Mouse (Mus musculus) midbrain, postnatal 0 days (tissue): ENCODE measurements at regions not wholly inside any gene's neighbourhood (a gene's known extent, or its start where the extent isn't known, plus 50 kb on each side); places are given as distances from the start of the nearest gene placed in this dataset.

Experiments used
- ATAC-seq: fragments of 200-750 bp; cut with Nextera tagmentation; 2 replicates; pipeline ENCODE4 v1.8.0; 2017; ENCODE audit warnings: moderate number of reproducible peaks, mild to moderate bottlenecking, moderate TSS enrichment, moderate library complexity; ENCODE audit not compliant: low FRiP score
- DNase-seq: peaks from one replicate; pipeline ENCODE4 v3.0.0-alpha.2; 2015; ENCODE audit warnings: low spot score
- H3K27ac ChIP-seq: fragments of 300-500 bp; sonication (generic); 2 replicates; pipeline ENCODE4 v1.5.1; 2014; ENCODE audit warnings: low read depth, mild to moderate bottlenecking, low read length, mixed read lengths
- H3K27me3 ChIP-seq: fragments of 300-500 bp; sonication (generic); 2 replicates; pipeline ENCODE4 v1.6.1; 2014; ENCODE audit warnings: low read length, control low read depth, mixed read lengths; ENCODE audit not compliant: insufficient read depth
- H3K36me3 ChIP-seq: fragments of 300-500 bp; sonication (generic); 2 replicates; pipeline ENCODE4 v1.6.1; 2014; ENCODE audit warnings: low read length, control low read depth, mixed read lengths; ENCODE audit not compliant: insufficient read depth
- H3K4me1 ChIP-seq: fragments of 300-500 bp; sonication (generic); 2 replicates; pipeline ENCODE4 v1.6.1; 2014; ENCODE audit warnings: mild to moderate bottlenecking, control low read depth, antibody characterized with exemption, low read length, mixed read lengths; ENCODE audit not compliant: insufficient read depth
- H3K4me2 ChIP-seq: fragments of 300-500 bp; sonication (generic); 2 replicates; pipeline ENCODE4 v1.6.1; 2014; ENCODE audit warnings: low read depth, mild to moderate bottlenecking, low read length, mixed read lengths; ENCODE audit not compliant: poor library complexity, severe bottlenecking
- H3K4me3 ChIP-seq: fragments of 300-500 bp; sonication (generic); 2 replicates; pipeline ENCODE4 v1.5.1; 2014; ENCODE audit warnings: low read depth, mild to moderate bottlenecking, low read length, moderate library complexity
- H3K9ac ChIP-seq: fragments of 300-500 bp; sonication (generic); replicated peaks from 2 replicates; pipeline ENCODE4 v1.6.1; 2014; ENCODE audit warnings: mild to moderate bottlenecking, low read length, moderate library complexity, mixed read lengths; ENCODE audit not compliant: poor library complexity, severe bottlenecking
- H3K9me3 ChIP-seq: fragments of 300-500 bp; sonication (generic); 2 replicates; pipeline ENCODE4 v1.6.1; 2016; ENCODE audit warnings: low read length, control low read depth
- CTCF ChIP-seq: IDR thresholded peaks from 2 replicates; pipeline ENCODE4 v1.5.1; 2016; ENCODE audit warnings: antibody characterized with exemption, mild to moderate bottlenecking
- WGBS: fragments of 180-500 bp; shearing (Covaris S2); extraction: QIAGEN DNeasy Blood & Tissue Kit; methylation state at CpG from one replicate; pipeline ENCODE4 v1.1.7; 2014; 5-methylcytosine and 5-hydroxymethylcytosine counted together

- no peaks in the 10 kb centered on the region for H3K27me3 ChIP-seq
- H3K4me2 ChIP-seq: no peak overlapping the region
- no peak overlapping the region for H3K9ac ChIP-seq
- 81% methylated on average over 6 of the region's 6 CpGs for WGBS
- H3K27ac ChIP-seq: no peak overlapping the region
- no peak for TF ChIP-seq CTCF
- no peaks in the 10 kb centered on the region for H3K36me3 ChIP-seq
- H3K4me3 ChIP-seq: no peak overlapping the region
- no peaks in the 10 kb centered on the region for H3K4me1 ChIP-seq
- no peak for ATAC-seq
- H3K9me3 ChIP-seq: no peaks in the 10 kb centered on the region
- DNase-seq: no peak
These were observed 211.5 kb downstream of the Hao1 start for GRCm38 (mm10) chr2:134342515-134343140.

- no peak overlapping the region for H3K9ac ChIP-seq
- no peaks in the 10 kb centered on the region for H3K36me3 ChIP-seq
- DNase-seq (no peak), ATAC-seq (no peak)
- no peak overlapping the region for H3K4me3 ChIP-seq
- H3K9me3 ChIP-seq: no peaks in the 10 kb centered on the region
- no peak overlapping the region for H3K4me2 ChIP-seq
- no peaks in the 10 kb centered on the region for H3K27me3 ChIP-seq
- no peaks in the 10 kb centered on the region for H3K4me1 ChIP-seq
- WGBS: 80% methylated on average over 3 of the region's 3 CpGs
- TF ChIP-seq CTCF: no peak
- H3K27ac ChIP-seq: no peak overlapping the region
These were observed 246.1 kb downstream of the Hao1 start for GRCm38 (mm10) chr2:134308092-134308491.

GRCm38 (mm10) chr2:134290126-134290691 lies 264.0 kb downstream of the Hao1 start:
- H3K9ac ChIP-seq: no peak overlapping the region
- no peaks in the 10 kb centered on the region for H3K4me1 ChIP-seq
- ATAC-seq (no peak), DNase-seq (no peak)
- TF ChIP-seq CTCF: no peak
- H3K27ac ChIP-seq: no peak overlapping the region
- no peaks in the 10 kb centered on the region for H3K27me3 ChIP-seq
- H3K4me3 ChIP-seq: no peak overlapping the region
- no peaks in the 10 kb centered on the region for H3K36me3 ChIP-seq
- no peaks in the 10 kb centered on the region for H3K9me3 ChIP-seq
- WGBS: 87% methylated on average over 2 of the region's 2 CpGs
- no peak overlapping the region for H3K4me2 ChIP-seq

DNA sequence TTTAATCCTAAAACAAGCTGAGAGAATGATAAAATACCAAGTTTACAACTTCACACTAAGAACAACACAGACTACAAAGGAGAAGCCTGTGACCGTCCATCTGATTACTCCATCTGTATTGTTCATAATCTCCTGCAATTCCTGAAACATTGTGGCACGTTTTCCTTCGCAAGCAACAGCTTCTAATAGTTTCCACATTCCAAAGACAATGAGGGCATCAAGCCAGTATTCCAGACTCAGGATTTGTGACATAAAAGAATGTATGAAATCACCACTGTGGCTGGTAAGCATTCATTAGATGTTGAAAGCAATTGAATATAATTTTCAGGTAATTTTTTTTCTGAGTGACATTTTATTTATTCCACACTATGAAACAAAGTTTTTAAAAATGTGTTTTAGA lies 278.3 kb downstream of the Hao1 start:
- H3K27me3 ChIP-seq: no peaks in the 10 kb centered on the region
- WGBS: 29% methylated on average over 3 of the region's 3 CpGs
- DNase-seq: no peak
- TF ChIP-seq CTCF: no peak
- no peak overlapping the region for H3K9ac ChIP-seq
- no peaks in the 10 kb centered on the region for H3K4me1 ChIP-seq
- H3K4me2 ChIP-seq: no peak overlapping the region
- H3K36me3 ChIP-seq: no peaks in the 10 kb centered on the region
- no peak overlapping the region for H3K27ac ChIP-seq
- H3K4me3 ChIP-seq: no peak overlapping the region
- ATAC-seq: no peak
- no peaks in the 10 kb centered on the region for H3K9me3 ChIP-seq

- WGBS: 57% methylated on average over 2 of the region's 2 CpGs
- H3K4me1 ChIP-seq: no peaks in the 10 kb centered on the region
- DNase-seq (no peak), ATAC-seq (no peak)
- no peaks in the 10 kb centered on the region for H3K27me3 ChIP-seq
- no peaks in the 10 kb centered on the region for H3K9me3 ChIP-seq
- H3K27ac ChIP-seq: no peak overlapping the region
- no peak overlapping the region for H3K4me2 ChIP-seq
- H3K4me3 ChIP-seq: no peak overlapping the region
- TF ChIP-seq CTCF: no peak
- H3K9ac ChIP-seq: no peak overlapping the region
- H3K36me3 ChIP-seq: no peaks in the 10 kb centered on the region
These were observed 285.7 kb downstream of the Hao1 start for GRCm38 (mm10) chr2:134268466-134268865.
